Mouse (Mus musculus): Measurements from ENCODE around the gene Slc19a1. TPM values are rescaled to one million over a fixed set of nuclear protein-coding genes. Genes with fewer than 3 reads are reported as not detected.

Slc19a1 gene
- polyA plus RNA-seq, 1 experiment from 2014 or later, result 32.5 TPM

DNA sequence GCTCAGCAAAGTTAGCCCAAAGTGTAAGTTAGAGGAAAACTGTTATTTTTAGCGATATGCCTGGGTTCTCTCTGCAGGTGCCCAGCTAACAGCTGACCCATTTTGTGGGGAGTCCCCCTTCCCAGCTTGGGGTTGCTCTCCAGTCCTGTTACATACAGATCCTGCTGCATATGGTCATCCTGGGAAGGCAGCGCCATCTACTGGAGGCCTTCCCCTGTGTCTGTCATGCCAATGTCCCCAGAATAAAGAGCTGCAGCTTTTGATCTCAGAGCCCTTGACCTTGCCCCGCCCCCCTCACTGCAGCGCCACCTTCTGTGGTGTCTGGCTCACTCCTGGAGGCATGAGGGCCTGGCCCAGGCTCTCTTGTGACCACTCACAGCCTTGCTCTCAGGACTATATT, 38.0 kb downstream of the Slc19a1 start:
- H3K9ac ChIP-seq, result no peak overlapping the region
- no peaks in the 10 kb centered on the region for H3K9me3 ChIP-seq (replicated peaks)
- 0 out of 2 replicates have a peak, but pooled peaks cover 3% of the 10 kb centered on the region for H3K36me3 ChIP-seq
- H3K27ac ChIP-seq (replicated peaks), result no peak overlapping the region
- 43% methylated on average over 4 of the region's 4 CpGs for WGBS
- H3K4me2 ChIP-seq (replicated peaks), result no peak overlapping the region
- H3K4me1 ChIP-seq, result no peaks in the 10 kb centered on the region
- no peak for ATAC-seq (ENCODE audit: insufficient number of reproducible peaks, low FRiP score, low TSS enrichment, low read depth)
- H3K27me3 ChIP-seq, result no peaks in the 10 kb centered on the region
- no peak overlapping the region for H3K4me3 ChIP-seq (replicated peaks)

DNA sequence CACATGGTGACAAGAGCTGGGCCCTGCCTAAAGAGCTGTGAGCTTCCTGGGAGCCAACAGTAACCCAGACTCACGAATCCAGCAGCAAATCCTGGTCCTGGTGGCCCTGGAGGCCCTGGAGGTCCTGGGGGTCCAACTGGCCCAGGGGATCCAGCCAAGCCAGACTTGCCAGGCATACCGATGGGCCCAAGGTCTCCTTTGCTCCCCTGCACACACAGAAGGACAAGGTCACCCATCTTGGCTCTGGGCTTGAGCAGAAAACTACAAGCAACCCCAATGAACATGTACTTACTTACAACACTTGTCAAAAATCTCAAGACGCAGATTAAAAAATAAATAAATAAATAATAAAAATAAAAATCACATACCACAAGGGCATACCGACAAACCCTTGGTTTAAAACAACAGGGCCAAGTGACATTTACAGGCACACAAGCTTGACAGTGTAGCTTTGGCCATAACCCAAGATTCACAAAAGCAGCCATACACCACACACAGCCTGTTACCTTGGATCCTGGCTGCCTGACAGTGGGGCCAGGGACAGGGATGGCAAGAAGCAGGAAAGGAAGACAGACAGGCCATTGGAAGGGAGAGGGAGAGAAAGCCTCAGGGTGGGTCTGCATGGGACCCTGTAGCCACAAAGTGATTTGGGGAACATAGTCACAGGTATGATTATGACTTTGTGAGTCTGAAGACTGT, 42.4 kb downstream of the Slc19a1 start:
- H3K9me3 ChIP-seq (replicated peaks), result no peaks in the 10 kb centered on the region
- 0 out of 2 replicates have a peak, but pooled peaks cover 2% of the 10 kb centered on the region for H3K36me3 ChIP-seq
- no peaks in the 10 kb centered on the region for H3K27me3 ChIP-seq
- no peak overlapping the region for H3K4me3 ChIP-seq (replicated peaks)
- no peak for ATAC-seq (ENCODE audit: insufficient number of reproducible peaks, low FRiP score, low TSS enrichment, low read depth)
- no peaks in the 10 kb centered on the region for H3K4me1 ChIP-seq
- H3K27ac ChIP-seq (replicated peaks), result no peak overlapping the region
- H3K4me2 ChIP-seq (replicated peaks), result no peak overlapping the region
- 86% methylated on average over 4 of the region's 4 CpGs for WGBS
- no peak overlapping the region for H3K9ac ChIP-seq

DNA sequence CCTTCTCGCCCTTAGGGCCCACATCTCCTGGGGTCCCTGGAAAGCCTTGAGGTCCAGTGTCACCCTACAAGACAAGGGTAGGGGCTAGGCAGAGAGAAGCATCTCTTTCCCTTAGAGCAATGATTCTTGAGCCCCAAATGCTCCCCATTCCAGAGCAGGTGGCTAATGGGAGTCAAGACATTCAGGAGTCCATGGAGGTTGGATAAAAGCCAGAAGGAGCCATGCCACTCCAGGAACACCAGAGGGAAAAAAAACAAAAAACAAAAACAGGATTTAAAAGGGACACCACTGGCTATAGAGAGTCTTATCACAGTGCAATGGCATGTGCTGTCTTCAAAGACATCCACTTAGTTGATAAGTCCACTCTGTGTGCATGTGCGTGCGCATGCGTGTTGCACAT, 46.4 kb downstream of the Slc19a1 start:
- H3K4me3 ChIP-seq (replicated peaks), result no peak overlapping the region
- H3K9ac ChIP-seq, result no peak overlapping the region

DNA sequence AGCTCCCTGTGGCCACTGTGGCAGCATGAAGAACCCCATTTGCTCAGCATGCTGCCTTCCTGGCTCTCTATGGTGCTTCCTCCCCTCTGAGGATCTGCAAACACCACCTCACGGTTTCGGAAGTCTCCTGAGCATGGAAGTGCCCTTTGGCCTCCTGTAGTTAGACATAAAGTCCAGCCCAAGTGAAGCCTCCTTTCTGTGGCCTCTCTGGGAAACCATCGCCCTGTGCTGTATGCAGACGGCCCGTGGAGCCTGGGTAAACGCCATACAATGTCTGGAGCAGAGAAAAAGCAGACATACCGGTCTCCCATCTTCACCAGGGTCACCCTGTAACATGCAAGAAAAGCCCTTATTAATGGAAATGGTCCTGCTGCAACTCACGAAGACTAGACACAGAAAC, 46.9 kb downstream of the Slc19a1 start:
- no peak overlapping the region for H3K9ac ChIP-seq
- H3K9me3 ChIP-seq (replicated peaks), result no peaks in the 10 kb centered on the region
- H3K4me3 ChIP-seq (replicated peaks), result no peak overlapping the region
- H3K4me2 ChIP-seq (replicated peaks), result no peak overlapping the region
- H3K36me3 ChIP-seq, result no peaks in the 10 kb centered on the region
- H3K27ac ChIP-seq (replicated peaks), result no peak overlapping the region
- no peaks in the 10 kb centered on the region for H3K27me3 ChIP-seq
- ATAC-seq (ENCODE audit: insufficient number of reproducible peaks, low FRiP score, low TSS enrichment, low read depth), result no peak
- 77% methylated on average over 8 of the region's 8 CpGs for WGBS
- peaks cover 8% of the 10 kb centered on the region; the same call in 1 of the 2 replicates for H3K4me1 ChIP-seq

More for the DNA sequence above, 46.4 kb downstream of the Slc19a1 start:
- Histone ChIP-seq H3K4me1 (peaks cover 8% of the 10 kb centered on the region; the same call in 1 of the 2 replicates), H3K27me3 (no peaks in the 10 kb centered on the region), H3K4me2 (replicated peaks) (no peak overlapping the region), H3K9me3 (replicated peaks) (no peaks in the 10 kb centered on the region), H3K27ac (replicated peaks) (no peak overlapping the region), H3K36me3 (no peaks in the 10 kb centered on the region)
- WGBS, result 88% methylated on average over 4 of the region's 4 CpGs
- no peak for ATAC-seq (ENCODE audit: insufficient number of reproducible peaks, low FRiP score, low TSS enrichment, low read depth)

DNA sequence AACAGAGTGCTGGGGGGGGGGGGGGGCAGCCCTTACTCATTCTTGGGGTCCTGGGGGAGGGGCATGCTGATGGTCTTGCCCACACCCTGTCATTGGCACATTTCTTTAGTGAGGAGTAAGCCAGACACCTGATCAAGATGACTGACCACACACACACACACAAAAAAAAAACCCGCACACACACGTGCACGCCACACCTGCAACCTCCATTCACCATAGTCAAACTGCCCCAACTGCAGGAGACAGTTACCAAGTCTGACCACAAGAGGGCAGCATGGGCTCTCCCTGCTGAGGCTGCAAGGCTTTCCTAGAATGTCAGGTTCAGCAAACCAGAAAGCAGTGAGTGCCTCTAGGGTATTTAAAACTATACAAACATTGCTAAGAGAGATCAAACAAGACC, 50.4 kb downstream of the Slc19a1 start:
- Histone ChIP-seq H3K9me3 (replicated peaks) (no peaks in the 10 kb centered on the region), H3K4me2 (replicated peaks) (no peak overlapping the region), H3K27ac (replicated peaks) (no peak overlapping the region), H3K9ac (no peak overlapping the region), H3K27me3 (no peaks in the 10 kb centered on the region), H3K4me1 (peaks cover 8% of the 10 kb centered on the region; the same call in 1 of the 2 replicates), H3K4me3 (replicated peaks) (no peak overlapping the region), H3K36me3 (no peaks in the 10 kb centered on the region)
- WGBS, result 12% methylated on average over 3 of the region's 3 CpGs
- ATAC-seq (ENCODE audit: insufficient number of reproducible peaks, low FRiP score, low TSS enrichment, low read depth), result no peak

DNA sequence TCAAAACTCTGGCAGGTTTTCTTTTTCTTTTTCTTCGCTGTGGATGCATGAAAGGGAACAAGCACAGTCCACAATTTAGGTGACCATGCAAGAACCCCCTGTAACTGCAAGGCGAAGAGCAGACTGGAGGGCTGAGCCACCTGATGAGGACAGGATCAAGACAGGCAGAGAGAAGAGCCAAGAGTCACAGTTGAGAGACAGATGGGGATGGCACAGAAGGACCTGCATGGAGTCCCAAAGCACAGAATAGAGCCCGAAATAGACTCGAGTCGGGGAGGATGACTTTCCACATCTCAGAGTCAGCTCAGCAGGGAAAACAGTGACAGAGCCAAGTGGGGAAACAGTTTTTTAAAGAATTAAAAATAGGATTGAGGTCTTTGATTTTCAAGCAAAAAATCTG, 50.9 kb downstream of the Slc19a1 start:
- 50% methylated on average over 5 of the region's 5 CpGs for WGBS
- Histone ChIP-seq H3K27me3 (no peaks in the 10 kb centered on the region), H3K4me2 (replicated peaks) (no peak overlapping the region), H3K4me1 (peaks cover 8% of the 10 kb centered on the region; the same call in 1 of the 2 replicates), H3K9ac (no peak overlapping the region), H3K36me3 (no peaks in the 10 kb centered on the region), H3K9me3 (replicated peaks) (no peaks in the 10 kb centered on the region), H3K4me3 (replicated peaks) (no peak overlapping the region), H3K27ac (replicated peaks) (no peak overlapping the region)
- ATAC-seq (ENCODE audit: insufficient number of reproducible peaks, low FRiP score, low TSS enrichment, low read depth), result no peak

DNA sequence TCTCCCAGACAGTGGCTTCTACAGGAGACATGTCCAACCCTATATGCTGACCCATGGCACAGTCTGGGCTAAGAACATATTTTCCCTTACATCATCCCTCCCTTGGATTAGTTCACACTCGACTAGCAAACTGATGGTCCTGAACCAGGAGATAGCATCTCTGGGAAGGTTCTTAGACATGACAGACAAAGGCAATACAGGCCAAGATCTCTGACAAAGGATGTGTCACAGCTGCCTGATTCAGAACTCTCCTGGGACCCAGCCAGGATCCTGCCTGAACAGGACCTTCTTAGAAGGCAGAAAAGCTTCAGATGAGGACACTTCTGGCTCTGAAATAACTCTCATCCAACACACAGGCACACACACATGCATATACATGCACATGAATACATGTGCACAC, 52.5 kb downstream of the Slc19a1 start:
- Histone ChIP-seq H3K9ac (no peak overlapping the region), H3K27ac (replicated peaks) (0 out of 2 replicates have a peak overlapping the region, but pooled peaks have one; percentile 11), H3K4me1 (peaks cover 12% of the 10 kb centered on the region; the same call in 1 of the 2 replicates), H3K9me3 (replicated peaks) (no peaks in the 10 kb centered on the region), H3K36me3 (no peaks in the 10 kb centered on the region), H3K4me3 (replicated peaks) (no peak overlapping the region), H3K4me2 (replicated peaks) (no peak overlapping the region), H3K27me3 (no peaks in the 10 kb centered on the region)
- 55% methylated on average over 1 of the region's 1 CpGs for WGBS
- no peak for ATAC-seq (ENCODE audit: insufficient number of reproducible peaks, low FRiP score, low TSS enrichment, low read depth)

DNA sequence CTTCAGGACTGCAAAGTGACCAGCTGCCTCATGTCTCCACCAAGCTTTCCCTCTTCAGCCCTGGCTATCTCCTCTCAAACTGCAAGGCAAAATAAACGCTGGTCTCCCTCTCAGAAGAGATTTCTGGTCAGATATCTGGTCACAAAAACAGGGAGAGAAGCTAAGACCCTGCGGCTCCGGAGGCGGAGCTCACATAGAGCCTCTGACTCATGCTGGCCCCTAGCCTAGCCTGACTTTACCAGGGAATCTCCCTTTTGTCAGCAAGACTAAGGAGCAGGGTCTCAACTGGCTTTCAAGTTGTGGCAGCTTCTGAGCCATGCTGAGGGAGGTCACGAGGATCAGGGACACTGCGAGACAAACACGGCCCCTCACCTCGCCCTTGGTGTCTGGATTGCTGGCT, 57.3 kb downstream of the Slc19a1 start:
- WGBS, result 61% methylated on average over 8 of the region's 8 CpGs
- no peaks in the 10 kb centered on the region for H3K27me3 ChIP-seq
- peaks cover 8% of the 10 kb centered on the region; the same call in 1 of the 2 replicates for H3K36me3 ChIP-seq
- H3K9ac ChIP-seq, result no peak overlapping the region
- no peak overlapping the region for H3K4me3 ChIP-seq (replicated peaks)
- H3K27ac ChIP-seq (replicated peaks), result peak overlapping the region; percentile 34; the same call in 1 of the 2 replicates
- 0 out of 2 replicates have a peak, but pooled peaks cover 5% of the 10 kb centered on the region for H3K9me3 ChIP-seq (replicated peaks)
- peak overlapping the region; percentile 22; the same call in 1 of the 2 replicates for H3K4me2 ChIP-seq (replicated peaks)
- 0 out of 2 replicates have a peak, but pooled peaks have one; percentile 52 for ATAC-seq (ENCODE audit: insufficient number of reproducible peaks, low FRiP score, low TSS enrichment, low read depth)
- H3K4me1 ChIP-seq, result peaks cover 10% of the 10 kb centered on the region

DNA sequence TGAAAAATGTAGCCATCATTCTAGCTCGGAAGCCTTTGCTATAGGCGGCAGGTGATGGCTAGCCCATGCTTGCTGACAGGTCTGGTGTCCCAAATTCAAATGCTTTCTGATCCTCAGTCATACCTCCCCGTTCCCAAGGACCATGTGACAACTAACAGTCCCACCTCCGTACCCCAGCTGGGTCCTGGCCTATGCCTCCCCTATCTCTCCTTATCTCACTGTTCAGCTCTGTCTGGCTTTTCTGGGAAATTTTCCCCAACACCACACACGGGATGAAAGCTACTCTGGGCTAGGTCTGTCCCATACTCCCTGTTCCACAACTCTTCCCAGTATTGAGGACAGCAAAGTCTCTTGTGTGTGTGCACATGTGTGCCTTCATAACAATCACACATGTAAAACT, 58.0 kb downstream of the Slc19a1 start:
- 67% methylated on average over 5 of the region's 5 CpGs for WGBS
- no peak for ATAC-seq (ENCODE audit: insufficient number of reproducible peaks, low FRiP score, low TSS enrichment, low read depth)
- H3K4me1 ChIP-seq, result peaks cover 10% of the 10 kb centered on the region

DNA sequence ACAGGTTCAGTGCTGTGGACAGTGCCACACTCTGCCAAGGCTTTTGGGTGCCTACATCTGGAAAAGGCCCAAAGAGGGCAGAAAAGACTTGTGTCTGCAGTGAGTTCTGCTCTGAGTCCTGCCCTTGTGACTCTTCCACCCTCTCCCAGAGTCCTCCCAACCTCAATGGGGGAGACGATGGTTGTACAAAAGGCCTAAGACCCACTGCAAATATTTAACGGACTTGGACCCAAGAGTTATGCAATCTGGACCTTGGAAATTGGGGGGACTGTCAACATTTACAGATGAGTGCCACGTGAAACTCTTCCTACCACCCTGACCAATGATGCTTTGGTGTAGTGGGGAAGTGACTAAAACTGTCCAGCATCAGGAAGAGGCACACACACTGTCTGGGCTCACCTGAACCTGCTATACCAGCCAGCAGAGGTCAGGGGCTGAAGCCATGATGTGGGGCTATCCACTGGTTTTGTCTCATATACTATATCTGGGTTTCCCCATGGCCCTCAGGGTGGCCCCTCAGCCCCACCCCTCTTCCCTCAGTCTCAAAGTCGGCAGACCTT, 59.6 kb downstream of the Slc19a1 start:
- Histone ChIP-seq H3K36me3 (peaks cover 8% of the 10 kb centered on the region; the same call in 1 of the 2 replicates), H3K27me3 (no peaks in the 10 kb centered on the region), H3K4me1 (peaks cover 10% of the 10 kb centered on the region), H3K9me3 (replicated peaks) (0 out of 2 replicates have a peak, but pooled peaks cover 5% of the 10 kb centered on the region), H3K27ac (replicated peaks) (no peak overlapping the region), H3K4me3 (replicated peaks) (no peak overlapping the region), H3K4me2 (replicated peaks) (no peak overlapping the region), H3K9ac (no peak overlapping the region)
- WGBS, result 78% methylated on average over 4 of the region's 4 CpGs
- no peak for ATAC-seq (ENCODE audit: insufficient number of reproducible peaks, low FRiP score, low TSS enrichment, low read depth)

More for the DNA sequence above, 58.0 kb downstream of the Slc19a1 start:
- no peaks in the 10 kb centered on the region for H3K27me3 ChIP-seq
- peaks cover 8% of the 10 kb centered on the region; the same call in 1 of the 2 replicates for H3K36me3 ChIP-seq
- no peak overlapping the region for H3K9ac ChIP-seq
- 0 out of 2 replicates have a peak, but pooled peaks cover 5% of the 10 kb centered on the region for H3K9me3 ChIP-seq (replicated peaks)
- no peak overlapping the region for H3K4me2 ChIP-seq (replicated peaks)
- H3K4me3 ChIP-seq (replicated peaks), result no peak overlapping the region
- H3K27ac ChIP-seq (replicated peaks), result 0 out of 2 replicates have a peak overlapping the region, but pooled peaks have one; percentile 34

DNA sequence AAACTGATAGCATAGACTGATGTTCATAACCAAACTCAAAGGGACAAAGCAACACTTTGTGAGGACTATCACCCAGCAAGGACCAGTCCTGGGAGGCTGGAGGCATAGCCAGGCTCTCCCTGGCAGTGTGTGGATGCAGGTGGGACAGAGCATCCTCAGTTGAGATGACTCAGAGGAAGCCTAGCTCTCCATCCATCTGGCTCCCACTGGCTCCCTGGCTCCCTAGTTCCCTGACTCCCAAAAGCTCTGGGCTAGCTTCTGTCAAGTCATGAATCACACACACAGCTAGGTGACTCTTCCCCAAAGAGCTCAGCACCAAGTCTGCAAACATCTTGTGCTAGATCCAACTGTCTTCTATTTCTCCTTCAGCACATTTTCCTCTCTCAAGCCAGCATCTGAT, 61.8 kb downstream of the Slc19a1 start:
- 0 out of 2 replicates have a peak, but pooled peaks cover 5% of the 10 kb centered on the region for H3K9me3 ChIP-seq (replicated peaks)
- H3K4me3 ChIP-seq (replicated peaks), result no peak overlapping the region
- peaks cover 8% of the 10 kb centered on the region; the same call in 1 of the 2 replicates for H3K36me3 ChIP-seq
- no peak overlapping the region for H3K4me2 ChIP-seq (replicated peaks)
- peaks cover 21% of the 10 kb centered on the region for H3K4me1 ChIP-seq
- H3K27ac ChIP-seq (replicated peaks), result no peak overlapping the region
- ATAC-seq (ENCODE audit: insufficient number of reproducible peaks, low FRiP score, low TSS enrichment, low read depth), result no peak
- H3K27me3 ChIP-seq, result no peaks in the 10 kb centered on the region
- no peak overlapping the region for H3K9ac ChIP-seq
